ENCODE assay signal across 8 mouse cellular contexts in genomic region chr16:5306588-5307248, GRCm38 (mm10). TPM values are rescaled to one million over a fixed set of nuclear protein-coding genes. Genes with fewer than 3 reads are reported as not detected.
A peak's percentile ranks its signal among the peaks of the same experiment; 100 is the strongest.
DNase-seq lines count a peak whose midpoint lies in the region; ATAC-seq and TF ChIP-seq lines count a peak whose summit lies in the region.

No protein-coding gene starts in this region.

- peak overlapping the region; percentile 64 for H3K9ac ChIP-seq in heart, embryonic 13.5 days
- H3K9ac ChIP-seq in kidney, postnatal 0 days (ENCODE audit: low read depth, low read length): 0 out of 2 replicates have a peak overlapping the region, but pooled peaks have one; percentile 19
- H3K9ac ChIP-seq in liver, adult 2 months (ENCODE audit: low read depth, low read length): peak overlapping the region; percentile 27

- no peak for TF ChIP-seq POLR2A in brain, embryonic 14.5 days (IDR thresholded peaks at IDR 0.05; ENCODE audit: borderline replicate concordance, extremely low read depth, insufficient read depth, insufficient read length, poor library complexity, severe bottlenecking)
- TF ChIP-seq POLR2A in liver, adult 2 months (IDR thresholded peaks at IDR 0.05; ENCODE audit: extremely low read depth, insufficient read depth, low read length): no peak
- no peak for TF ChIP-seq POLR2A in myocyte (IDR thresholded peaks at IDR 0.05; ENCODE audit: insufficient read length, low read depth)

- H3K79me3 ChIP-seq in C2C12 (ENCODE audit: low read depth): no peaks in the 10 kb centered on the region

- peaks cover 24% of the 10 kb centered on the region for H3K27me3 ChIP-seq in C2C12 (ENCODE audit: control insufficient read depth, insufficient read depth, insufficient read length)
- H3K27me3 ChIP-seq in heart, embryonic 13.5 days (replicated peaks): peaks cover 35% of the 10 kb centered on the region
- peaks cover 9% of the 10 kb centered on the region; the same call in 1 of the 2 replicates for H3K27me3 ChIP-seq in kidney, postnatal 0 days (ENCODE audit: insufficient read depth, low read length)
- H3K27me3 ChIP-seq in liver, adult 2 months (ENCODE audit: control insufficient read depth, insufficient read depth, low read length): peaks cover 7% of the 10 kb centered on the region
- H3K27me3 ChIP-seq in myocyte (ENCODE audit: control insufficient read depth, insufficient read depth, insufficient read length): peaks cover 17% of the 10 kb centered on the region

- H3K4me3 ChIP-seq in C2C12 (ENCODE audit: insufficient read depth, poor library complexity, severe bottlenecking): no peak overlapping the region
- H3K4me3 ChIP-seq in heart, embryonic 13.5 days: peak overlapping the region; percentile 46
- H3K4me3 ChIP-seq in kidney, postnatal 0 days (replicated peaks; ENCODE audit: low read depth, low read length): peak overlapping the region; percentile 33
- H3K4me3 ChIP-seq in liver, adult 2 months (ENCODE audit: insufficient read depth, low read depth, low read length): no peak overlapping the region
- no peak overlapping the region for H3K4me3 ChIP-seq in myocyte

- WGBS in heart, embryonic 13.5 days: 1% methylated on average over 36 of the region's 36 CpGs
- WGBS in kidney, postnatal 0 days: 3% methylated on average over 36 of the region's 36 CpGs
- WGBS in liver, adult 2 months: 3% methylated on average over 36 of the region's 36 CpGs

- H3ac ChIP-seq in C2C12 (ENCODE audit: control insufficient read depth, insufficient read length, low read depth): no peak overlapping the region
- H3ac ChIP-seq in myocyte (ENCODE audit: control insufficient read depth, insufficient read length): no peak overlapping the region

- H3K4me1 ChIP-seq in heart, embryonic 13.5 days: peaks cover 3% of the 10 kb centered on the region; the same call in 1 of the 2 replicates
- peaks cover 4% of the 10 kb centered on the region; the same call in 1 of the 2 replicates for H3K4me1 ChIP-seq in kidney, postnatal 0 days (replicated peaks; ENCODE audit: insufficient read depth, low read length)
- H3K4me1 ChIP-seq in liver, adult 2 months (ENCODE audit: control insufficient read depth, insufficient read depth, low read length): no peaks in the 10 kb centered on the region

- peak; percentile 85 for DNase-seq in brain, embryonic 14.5 days (ENCODE audit: low read depth)
- peak; percentile 87 for DNase-seq in kidney, postnatal 0 days (ENCODE audit: low spot score)
- DNase-seq in liver, adult 2 months (ENCODE audit: extremely low read depth, low read depth, low spot score): peak; percentile 6
- peak; percentile 79 to 95 for DNase-seq in spleen, postnatal 4 days (ENCODE audit: low spot score in 2 of 2)

- H3K36me3 ChIP-seq in C2C12 (ENCODE audit: control insufficient read depth, insufficient read depth) (no peaks in the 10 kb centered on the region), myocyte (ENCODE audit: control insufficient read depth, insufficient read depth) (no peaks in the 10 kb centered on the region)
- no peaks in the 10 kb centered on the region for H3K36me3 ChIP-seq in heart, embryonic 13.5 days
- H3K36me3 ChIP-seq in kidney, postnatal 0 days (ENCODE audit: insufficient read depth, low read length): no peaks in the 10 kb centered on the region
- no peaks in the 10 kb centered on the region for H3K36me3 ChIP-seq in liver, adult 2 months (ENCODE audit: control insufficient read depth, insufficient read depth, low read length)

- TF ChIP-seq CTCF in C2C12 (IDR thresholded peaks at IDR 0.05; ENCODE audit: control insufficient read depth, insufficient read depth, insufficient read length): peak; percentile 90
- peak; percentile 99 for TF ChIP-seq CTCF in brain, embryonic 14.5 days (IDR thresholded peaks at IDR 0.05; ENCODE audit: borderline replicate concordance, extremely low read depth, insufficient read depth, insufficient read length)
- TF ChIP-seq CTCF in kidney, postnatal 0 days (IDR thresholded peaks at IDR 0.05; ENCODE audit: low read depth): peak; percentile 100
- TF ChIP-seq CTCF in liver, adult 2 months (IDR thresholded peaks at IDR 0.05; ENCODE audit: low read depth, low read length): peak; percentile 94

- no peaks in the 10 kb centered on the region for H3K9me3 ChIP-seq in heart, embryonic 13.5 days
- H3K9me3 ChIP-seq in kidney, postnatal 0 days (replicated peaks; ENCODE audit: low read length): no peaks in the 10 kb centered on the region

- ATAC-seq in erythroid progenitor cell, adult 5-6 weeks (replicated peaks; ENCODE audit: low FRiP score, poor library complexity, severe bottlenecking): peak; percentile 70
- ATAC-seq in heart, embryonic 13.5 days (ENCODE audit: extremely low read depth, insufficient number of reproducible peaks, low FRiP score, low TSS enrichment): peak; percentile 56; the same call in 1 of the 2 replicates
- peak; percentile 89 for ATAC-seq in kidney, postnatal 0 days (replicated peaks; ENCODE audit: low FRiP score, low read depth)

- H3K79me2 ChIP-seq in C2C12 (ENCODE audit: control insufficient read depth, insufficient read depth) (no peaks in the 10 kb centered on the region), myocyte (ENCODE audit: control insufficient read depth, insufficient read depth) (no peaks in the 10 kb centered on the region)
- H3K79me2 ChIP-seq in liver, adult 2 months (ENCODE audit: control insufficient read depth, insufficient read depth, low read length): no peaks in the 10 kb centered on the region

- H3K4me2 ChIP-seq in heart, embryonic 13.5 days: peak overlapping the region; percentile 73
- H3K4me2 ChIP-seq in kidney, postnatal 0 days (ENCODE audit: low read length): peak overlapping the region; percentile 61
- peak overlapping the region; percentile 56 for H3K4me2 ChIP-seq in myocyte (ENCODE audit: low read depth)

- H3K27ac ChIP-seq in heart, embryonic 13.5 days (replicated peaks): no peak overlapping the region
- H3K27ac ChIP-seq in kidney, postnatal 0 days: no peak overlapping the region
- H3K27ac ChIP-seq in liver, adult 2 months (replicated peaks; ENCODE audit: insufficient read depth, low read depth, low read length): no peak overlapping the region

TF ChIP-seq in C2C12, 6 proteins besides CTCF, POLR2A, EP300 and RAD21:
- TF ChIP-seq CEBPB (IDR thresholded peaks at IDR 0.05; ENCODE audit: low read depth) (no peak), FOSL1 (IDR thresholded peaks at IDR 0.05; ENCODE audit: insufficient read depth, low read length, poor library complexity, severe bottlenecking) (no peak), MYOD1 (IDR thresholded peaks at IDR 0.05; ENCODE audit: control insufficient read depth, insufficient read length, low read depth) (no peak), MYOG (IDR thresholded peaks at IDR 0.05; ENCODE audit: control insufficient read depth, extremely low read depth, insufficient read length) (no peak), USF1 (IDR thresholded peaks at IDR 0.05; ENCODE audit: low read depth) (no peak), MAX (IDR thresholded peaks at IDR 0.05) (no peak)

TF ChIP-seq in myocyte, 11 proteins besides CTCF, POLR2A, EP300 and RAD21:
- TF ChIP-seq TCF12 (IDR thresholded peaks at IDR 0.05; ENCODE audit: insufficient read depth, poor library complexity, severe bottlenecking) (no peak), E2F4 (IDR thresholded peaks at IDR 0.05; ENCODE audit: insufficient read depth) (no peak), CEBPB (IDR thresholded peaks at IDR 0.05; ENCODE audit: insufficient read depth, poor library complexity, severe bottlenecking) (no peak), USF1 (IDR thresholded peaks at IDR 0.05; ENCODE audit: low read depth) (no peak), MYOD1 (IDR thresholded peaks at IDR 0.05; ENCODE audit: control insufficient read depth in 1 of 3, insufficient read length in 2 of 3, low read depth in 2 of 3) (no peak), POLR2AphosphoS2 (IDR thresholded peaks at IDR 0.05; ENCODE audit: insufficient read length, low read depth) (no peak)

RNA-seq across cellular contexts. Expression of gene Eef2kmt, which starts 50.9 kb away (rescaled TPM):
- polyA plus RNA-seq in C2C12 (2012; fragmentation: generic; extraction: Trizol) (12.6 TPM), myocyte (2012; fragmentation: generic; extraction: Trizol) (21.0 TPM)
- 11.2 and 13.8 TPM in 2 replicates for polyA plus RNA-seq in brain, embryonic 14.5 days (2012; rRNA removed)
- 3.6 and 4.2 TPM in 2 replicates for total RNA-seq in erythroid progenitor cell, adult 5-6 weeks (2015; ENCODE audit: low replicate concordance)
- total RNA-seq in erythroid progenitor cell, adult 5-6 weeks (2017; ENCODE audit: low replicate concordance): 1.2 TPM in 1 of 2 replicates, not detected in the other
- polyA plus RNA-seq in heart, embryonic 13.5 days (2015; fragmentation: Nextera tagmentation; extraction: Ambion mirVana): 23.5 and 25.7 TPM in 2 replicates
- 30.9 and 32.6 TPM in 2 replicates for polyA plus RNA-seq in kidney, postnatal 0 days (2015; fragmentation: Nextera tagmentation; extraction: Ambion mirVana)
- total RNA-seq in liver, adult 2 months (2014; rRNA removed): 7.2 and 9.0 TPM in 2 replicates
- 17.3 and 22.4 TPM in 2 replicates for polyA plus RNA-seq in liver, adult 2 months (2012; rRNA removed)

Comparison
In these comparisons a context has a peak if more than half of its experiments do, and no peak if none do; other contexts are left out.
1. H3K4me3 ChIP-seq: peak in heart, embryonic 13.5 days (single experiment) and kidney, postnatal 0 days (single experiment); none in C2C12 (single experiment), liver, adult 2 months (single experiment) and myocyte (single experiment).
2. DNase-seq: peak in every context shown above with its lines; median percentile 87 in kidney, postnatal 0 days; 87 in spleen, postnatal 4 days; 85 in brain, embryonic 14.5 days; 6 in liver, adult 2 months.
3. Peak in every context shown above with its lines, with median percentiles within 50 percentile points of each other: CTCF ChIP-seq, ATAC-seq, H3K4me2 ChIP-seq and H3K9ac ChIP-seq.